Mouse (Mus musculus): ENCODE measurements around the gene Tfap2a. TPM values are rescaled to one million over a fixed set of nuclear protein-coding genes. Genes with fewer than 3 reads are reported as not detected.
A peak's percentile ranks its signal among the peaks of the same experiment; 100 is the strongest.

Gene Tfap2a
- polyA plus RNA-seq, 1 experiment from 2014 or later, result 6.5 TPM

DNA sequence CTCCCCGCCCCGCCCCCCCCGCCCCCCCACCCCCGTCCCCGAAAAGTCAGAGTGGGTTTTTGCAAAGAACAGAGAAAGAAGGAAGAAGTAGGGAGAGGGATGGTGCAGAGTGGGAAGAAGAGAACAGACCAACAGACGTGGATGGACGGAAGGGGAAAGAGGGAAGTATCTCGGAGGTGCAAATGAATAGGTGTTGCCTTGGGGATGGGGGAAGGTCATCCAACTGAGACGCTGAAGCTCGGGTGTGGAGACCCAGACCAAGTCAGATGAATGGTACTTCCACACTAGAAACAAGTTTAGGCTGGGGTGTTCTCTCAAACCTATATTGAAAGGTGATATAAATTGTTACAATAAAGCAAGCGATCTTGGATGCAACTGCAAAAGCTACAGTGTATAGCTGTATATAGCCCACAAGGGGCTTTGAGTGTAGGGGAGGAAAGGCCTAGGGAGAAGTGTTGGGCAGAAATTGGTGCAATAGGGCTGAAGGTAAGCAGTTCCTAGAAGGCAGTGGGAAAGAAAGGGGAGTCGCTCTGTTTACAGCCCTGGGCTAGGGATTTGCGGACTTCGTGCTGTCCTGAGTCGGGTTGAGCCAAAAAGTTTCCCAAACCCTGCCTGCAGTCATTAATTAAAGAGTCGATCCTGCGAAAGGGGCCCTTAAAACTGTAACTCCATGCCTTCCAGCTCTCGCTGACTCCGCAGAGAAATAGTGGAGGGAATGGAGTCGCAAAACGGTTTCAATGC lies 28.7 kb downstream of the Tfap2a start:
- peaks cover 22% of the 10 kb centered on the region for H3K4me1 ChIP-seq
- H3K27me3 ChIP-seq (replicated peaks), result peaks cover 77% of the 10 kb centered on the region
- peak overlapping the region; percentile 23 for H3K4me3 ChIP-seq (replicated peaks)
- peak overlapping the region; percentile 47 for H3K4me2 ChIP-seq
- H3K27ac ChIP-seq (replicated peaks), result no peak overlapping the region
- H3K36me3 ChIP-seq, result no peaks in the 10 kb centered on the region
- no peaks in the 10 kb centered on the region for H3K9me3 ChIP-seq (replicated peaks)
- 2% methylated on average over 21 of the region's 21 CpGs for whole genome bisulfite sequencing
- ATAC-seq (ENCODE audit: low FRiP score), result peak; percentile 12; the same call in 1 of the 2 replicates
- H3K9ac ChIP-seq (replicated peaks), result no peak overlapping the region

DNA sequence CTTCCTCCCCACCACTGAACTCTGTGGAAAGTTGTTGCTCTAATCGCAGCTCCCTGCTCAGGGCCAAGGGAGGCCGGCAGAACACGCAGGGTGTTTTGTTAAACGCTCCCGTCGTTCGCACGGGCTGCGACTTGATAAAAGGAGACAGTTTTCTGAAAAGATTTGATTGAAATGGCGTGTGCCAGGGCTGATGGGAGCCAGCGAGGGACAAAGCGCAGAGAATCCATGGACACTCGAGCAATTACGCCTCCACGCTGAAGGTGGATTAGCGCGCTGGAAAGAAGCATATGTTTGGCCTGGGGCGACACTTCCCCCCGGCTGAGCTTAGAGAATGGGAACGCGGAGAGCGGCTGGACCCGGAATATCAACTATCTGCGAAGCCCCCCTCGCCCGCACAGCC lies 29.3 kb downstream of the Tfap2a start:
- under 1% methylated on average over 26 of the region's 26 CpGs for WGBS
- peaks cover 74% of the 10 kb centered on the region for H3K27me3 ChIP-seq (replicated peaks)
- H3K9ac ChIP-seq (replicated peaks), result no peak overlapping the region
- ATAC-seq (ENCODE audit: low FRiP score), result peak; percentile 42; the same call in 1 of the 2 replicates
- peak overlapping the region; percentile 23 for H3K4me3 ChIP-seq (replicated peaks)
- peak overlapping the region; percentile 47 for H3K4me2 ChIP-seq
- no peak overlapping the region for H3K27ac ChIP-seq (replicated peaks)
- no peaks in the 10 kb centered on the region for H3K9me3 ChIP-seq (replicated peaks)
- no peaks in the 10 kb centered on the region for H3K36me3 ChIP-seq
- peaks cover 28% of the 10 kb centered on the region for H3K4me1 ChIP-seq

DNA sequence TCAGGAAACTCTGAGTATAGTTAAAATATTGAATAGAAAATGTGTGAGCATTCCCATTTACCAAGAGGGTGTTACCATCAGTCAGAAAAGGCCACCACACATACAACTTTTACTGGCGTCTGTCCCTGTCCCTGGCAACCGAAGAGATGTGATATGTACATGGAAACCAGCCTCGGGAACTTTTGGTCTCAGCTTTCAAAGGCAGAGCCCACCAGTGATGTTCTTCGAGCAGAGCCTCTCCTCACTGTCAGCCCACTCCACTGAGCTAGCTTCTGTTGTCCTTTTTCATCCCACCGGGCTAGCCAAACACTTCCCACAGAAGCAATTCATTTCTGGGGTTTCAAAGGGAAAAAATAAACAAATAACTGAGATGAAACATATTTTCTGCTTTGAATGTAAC lies 29.9 kb downstream of the Tfap2a start:
- Histone ChIP-seq H3K9me3 (replicated peaks) (no peaks in the 10 kb centered on the region), H3K36me3 (no peaks in the 10 kb centered on the region), H3K9ac (replicated peaks) (no peak overlapping the region), H3K4me1 (peaks cover 33% of the 10 kb centered on the region), H3K4me3 (replicated peaks) (no peak overlapping the region), H3K27me3 (replicated peaks) (peaks cover 73% of the 10 kb centered on the region), H3K4me2 (no peak overlapping the region), H3K27ac (replicated peaks) (no peak overlapping the region)
- no peak for ATAC-seq (ENCODE audit: low FRiP score)
- WGBS, result 12% methylated on average over 5 of the region's 5 CpGs

DNA sequence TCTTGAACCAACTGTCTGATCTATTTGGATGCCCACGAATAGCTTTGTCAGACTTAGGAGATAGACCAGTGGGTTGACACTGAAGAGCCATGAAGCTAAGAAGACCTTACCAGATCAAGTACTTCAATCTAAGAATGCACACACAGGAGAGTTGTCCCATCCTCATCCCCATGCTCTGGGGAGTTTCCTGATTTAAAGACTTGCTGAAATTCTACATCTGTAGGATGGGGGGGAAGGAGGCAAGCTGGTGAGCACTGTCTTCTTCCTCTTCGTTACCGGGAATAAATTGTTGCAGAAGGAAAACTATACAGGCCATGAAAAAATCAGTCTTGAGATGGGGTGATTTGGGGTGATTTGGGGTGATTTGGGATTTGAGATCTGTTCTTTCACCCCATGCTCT lies 30.5 kb downstream of the Tfap2a start:
- no peak for ATAC-seq (ENCODE audit: low FRiP score)
- no peaks in the 10 kb centered on the region for H3K36me3 ChIP-seq
- peaks cover 39% of the 10 kb centered on the region for H3K4me1 ChIP-seq
- no peak overlapping the region for H3K4me2 ChIP-seq
- peaks cover 76% of the 10 kb centered on the region for H3K27me3 ChIP-seq (replicated peaks)
- H3K9ac ChIP-seq (replicated peaks), result no peak overlapping the region
- H3K4me3 ChIP-seq (replicated peaks), result no peak overlapping the region
- H3K9me3 ChIP-seq (replicated peaks), result no peaks in the 10 kb centered on the region
- H3K27ac ChIP-seq (replicated peaks), result no peak overlapping the region
- 13% methylated on average over 3 of the region's 3 CpGs for WGBS

DNA sequence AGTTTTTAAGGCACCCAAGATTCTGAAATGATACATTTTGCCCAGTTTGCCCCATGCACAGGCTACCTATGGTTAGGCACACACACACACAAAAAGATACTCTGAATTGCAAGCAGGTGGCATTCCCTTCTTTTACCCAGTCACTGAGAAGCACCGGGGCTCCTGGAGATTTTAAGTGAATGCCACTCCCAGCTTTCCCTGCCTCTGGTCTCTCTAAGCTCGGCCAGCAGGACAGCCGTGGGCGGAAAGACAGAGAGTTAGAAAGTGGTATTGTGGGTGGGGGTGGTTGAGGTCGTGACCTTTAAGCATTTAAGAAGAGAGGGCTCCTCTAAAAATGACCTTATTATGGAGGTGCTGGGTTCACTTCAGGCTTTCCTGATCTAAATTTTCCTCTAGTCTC lies 31.6 kb downstream of the Tfap2a start:
- peaks cover 41% of the 10 kb centered on the region for H3K4me1 ChIP-seq
- H3K9me3 ChIP-seq (replicated peaks), result no peaks in the 10 kb centered on the region
- no peak overlapping the region for H3K27ac ChIP-seq (replicated peaks)
- no peaks in the 10 kb centered on the region for H3K36me3 ChIP-seq
- no peak overlapping the region for H3K4me3 ChIP-seq (replicated peaks)
- WGBS, result 7% methylated on average over 5 of the region's 5 CpGs
- H3K4me2 ChIP-seq, result no peak overlapping the region
- no peak for ATAC-seq (ENCODE audit: low FRiP score)
- H3K27me3 ChIP-seq (replicated peaks), result peaks cover 76% of the 10 kb centered on the region
- no peak overlapping the region for H3K9ac ChIP-seq (replicated peaks)

DNA sequence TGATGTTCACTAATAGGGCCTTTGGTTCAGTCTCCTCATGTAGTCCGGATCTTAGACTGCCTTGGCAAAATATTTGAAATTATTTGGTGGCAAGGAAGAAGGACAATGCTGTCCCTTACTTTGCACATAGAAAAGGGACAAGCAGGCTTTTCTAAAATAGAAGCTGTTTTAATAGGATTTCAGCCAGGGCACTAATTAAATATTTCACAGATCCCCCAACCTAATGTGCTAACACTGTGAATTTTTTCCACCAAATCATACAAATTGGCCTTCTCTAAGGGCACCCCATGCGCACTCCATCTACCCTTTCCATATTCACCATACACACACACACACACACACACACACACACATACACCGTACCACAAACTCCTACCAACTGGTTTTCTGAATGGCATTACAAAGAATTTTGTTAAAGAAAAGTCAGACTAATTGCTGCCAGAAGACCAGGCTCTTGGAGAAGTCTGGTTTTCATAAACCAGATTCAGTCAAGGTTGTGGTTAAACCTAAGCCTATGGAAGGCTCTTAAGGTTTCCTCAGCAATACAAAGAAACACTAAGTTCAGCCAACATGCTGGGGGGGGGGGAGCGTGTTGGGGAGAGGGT lies 32.3 kb downstream of the Tfap2a start:
- no peaks in the 10 kb centered on the region for H3K9me3 ChIP-seq (replicated peaks)
- no peak for ATAC-seq (ENCODE audit: low FRiP score)
- no peak overlapping the region for H3K4me3 ChIP-seq (replicated peaks)
- H3K27me3 ChIP-seq (replicated peaks), result peaks cover 73% of the 10 kb centered on the region
- H3K27ac ChIP-seq (replicated peaks), result no peak overlapping the region
- 20% methylated on average over 4 of the region's 4 CpGs for WGBS
- no peak overlapping the region for H3K9ac ChIP-seq (replicated peaks)
- no peaks in the 10 kb centered on the region for H3K36me3 ChIP-seq
- H3K4me2 ChIP-seq, result no peak overlapping the region
- H3K4me1 ChIP-seq, result peaks cover 41% of the 10 kb centered on the region

DNA sequence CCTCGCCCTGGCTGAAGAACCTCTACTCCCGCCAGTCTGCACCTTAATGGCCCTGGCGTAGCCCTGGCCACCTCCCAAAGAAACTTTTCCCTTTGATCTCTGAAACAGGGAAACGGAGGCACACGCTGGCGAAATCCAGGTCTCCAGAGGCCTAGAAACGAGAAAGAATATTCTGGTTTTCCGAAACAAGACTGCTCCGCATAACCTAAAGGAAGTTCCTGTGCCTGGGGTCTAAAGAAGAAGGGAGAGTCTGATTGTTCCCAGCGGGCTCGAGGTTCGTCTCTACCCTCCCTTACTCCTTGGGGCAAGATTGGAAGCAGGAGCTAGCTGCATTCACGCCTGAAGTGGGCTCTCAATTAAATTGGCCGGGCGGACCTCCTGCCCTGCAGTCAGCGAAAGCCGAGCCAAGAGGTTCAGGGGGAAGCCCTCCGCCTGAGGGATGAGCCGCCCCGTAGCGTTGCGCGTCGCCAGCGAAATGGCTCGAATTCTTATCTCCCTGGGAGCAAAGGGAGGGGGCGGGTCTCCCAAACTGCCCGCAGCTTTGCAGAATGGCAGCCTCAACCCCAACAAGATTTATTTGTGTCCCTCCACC lies 33.2 kb downstream of the Tfap2a start:
- Histone ChIP-seq H3K4me2 (peak overlapping the region; percentile 59), H3K9me3 (replicated peaks) (no peaks in the 10 kb centered on the region), H3K4me3 (replicated peaks) (peak overlapping the region; percentile 37), H3K36me3 (no peaks in the 10 kb centered on the region), H3K27ac (replicated peaks) (no peak overlapping the region), H3K27me3 (replicated peaks) (peaks cover 73% of the 10 kb centered on the region), H3K4me1 (peaks cover 38% of the 10 kb centered on the region), H3K9ac (replicated peaks) (no peak overlapping the region)
- 1% methylated on average over 28 of the region's 28 CpGs for WGBS
- no peak for ATAC-seq (ENCODE audit: low FRiP score)

DNA sequence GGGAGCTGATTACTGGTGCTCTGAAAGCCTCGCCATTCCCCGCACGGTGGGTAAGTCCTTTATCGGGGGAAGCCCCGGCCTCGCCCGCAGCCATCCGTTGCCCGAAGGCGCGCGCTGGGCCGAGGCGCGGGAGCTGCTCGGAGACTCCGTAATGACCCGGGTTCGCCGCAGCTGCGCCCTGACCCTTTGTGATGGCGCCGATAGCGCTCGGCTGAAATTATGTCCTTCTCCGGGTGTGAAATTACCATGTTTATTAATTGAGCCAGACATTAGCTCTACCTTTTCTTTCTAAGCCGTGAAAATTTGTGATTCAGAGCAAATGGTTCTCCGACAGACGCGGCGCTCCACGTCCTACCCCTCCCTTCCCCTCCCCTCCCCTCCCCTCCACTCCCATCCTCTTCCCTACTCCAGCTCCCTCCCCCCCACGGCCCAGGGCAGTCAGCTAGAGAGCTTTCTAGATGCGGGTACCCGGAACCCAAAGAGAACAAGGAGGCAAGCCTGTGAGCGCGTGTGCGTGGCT lies 34.1 kb downstream of the Tfap2a start:
- WGBS, result under 1% methylated on average over 38 of the region's 38 CpGs
- H3K36me3 ChIP-seq, result no peaks in the 10 kb centered on the region
- ATAC-seq (ENCODE audit: low FRiP score), result peak; percentile 64
- H3K27ac ChIP-seq (replicated peaks), result 0 out of 2 replicates have a peak overlapping the region, but pooled peaks have one; percentile 45
- peak overlapping the region; percentile 37 for H3K4me3 ChIP-seq (replicated peaks)
- H3K9ac ChIP-seq (replicated peaks), result 0 out of 2 replicates have a peak overlapping the region, but pooled peaks have one; percentile 20
- no peaks in the 10 kb centered on the region for H3K9me3 ChIP-seq (replicated peaks)
- peaks cover 30% of the 10 kb centered on the region for H3K4me1 ChIP-seq
- peak overlapping the region; percentile 59 for H3K4me2 ChIP-seq
- H3K27me3 ChIP-seq (replicated peaks), result peaks cover 74% of the 10 kb centered on the region

DNA sequence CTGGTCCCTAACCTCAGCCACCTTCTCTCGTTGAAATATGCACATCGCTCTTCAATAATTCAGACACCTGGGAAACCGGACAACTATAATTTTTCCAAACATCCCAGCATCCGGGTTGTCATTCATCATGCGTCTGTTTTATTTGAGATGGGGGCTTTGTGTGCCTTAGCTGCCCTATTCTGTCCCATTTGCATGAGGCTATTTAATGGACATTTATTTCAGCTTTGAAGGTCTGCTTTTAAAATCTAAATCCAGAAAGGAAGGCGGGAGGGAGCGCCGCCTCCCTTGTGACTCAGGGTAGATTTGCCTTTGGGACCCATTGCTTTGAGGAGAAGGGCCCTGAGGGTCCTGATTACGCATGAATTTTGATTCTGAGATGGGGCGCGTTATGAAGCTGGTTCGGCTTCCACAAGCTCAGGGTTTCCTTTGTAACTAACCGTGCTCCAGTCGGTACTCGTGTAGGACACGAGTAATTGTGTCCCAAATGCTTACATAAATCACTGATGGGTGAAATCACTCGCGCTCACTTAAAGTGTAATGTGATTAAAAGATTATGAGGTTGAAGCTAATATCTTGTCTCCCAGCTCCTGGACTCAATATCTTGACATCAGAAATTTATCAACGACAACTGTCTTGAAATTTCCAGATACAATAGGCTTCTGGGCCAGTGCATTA lies 34.9 kb downstream of the Tfap2a start:
- no peak overlapping the region for H3K4me3 ChIP-seq (replicated peaks)
- peaks cover 71% of the 10 kb centered on the region for H3K27me3 ChIP-seq (replicated peaks)
- H3K4me2 ChIP-seq, result peak overlapping the region; percentile 59; the same call in 1 of the 2 replicates
- no peaks in the 10 kb centered on the region for H3K9me3 ChIP-seq (replicated peaks)
- 2% methylated on average over 19 of the region's 19 CpGs for WGBS
- peaks cover 27% of the 10 kb centered on the region for H3K4me1 ChIP-seq
- H3K27ac ChIP-seq (replicated peaks), result no peak overlapping the region
- no peaks in the 10 kb centered on the region for H3K36me3 ChIP-seq
- no peak overlapping the region for H3K9ac ChIP-seq (replicated peaks)
- ATAC-seq (ENCODE audit: low FRiP score), result no peak

DNA sequence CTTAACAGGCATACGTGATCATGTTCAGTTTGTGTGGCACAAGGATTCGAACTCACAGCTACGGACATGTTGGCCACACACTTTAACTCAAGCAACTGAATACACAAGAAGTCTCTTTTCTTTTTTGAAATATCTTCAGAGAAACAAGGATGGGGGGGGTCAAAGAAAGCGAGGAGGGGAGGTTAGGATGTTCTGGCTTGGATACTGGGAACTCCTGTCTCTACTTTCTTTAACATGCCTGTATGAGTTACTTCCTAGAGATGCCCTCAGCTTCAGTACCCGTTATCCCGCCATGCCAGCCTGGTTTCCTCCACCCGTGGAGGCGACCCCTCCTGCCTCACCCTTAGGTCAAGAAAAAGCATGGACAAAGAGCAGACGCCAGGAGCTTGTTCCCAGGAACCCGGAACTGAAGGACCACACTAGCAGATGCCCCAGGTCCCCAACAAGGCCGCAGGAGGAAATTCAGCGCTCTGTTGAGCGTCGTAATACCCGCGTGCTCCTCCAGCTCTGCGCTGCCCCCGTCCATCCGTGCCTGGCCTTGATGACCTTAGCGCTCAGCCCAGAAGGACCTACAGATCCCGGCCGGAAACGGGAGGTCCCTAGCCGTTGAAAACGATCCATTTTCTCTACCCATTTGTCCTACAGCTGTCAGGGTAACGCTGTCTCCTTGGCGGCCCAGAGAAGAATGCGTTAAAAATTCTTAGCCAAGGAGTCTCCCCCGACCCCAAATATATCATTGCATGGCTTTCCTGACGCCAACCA lies 35.6 kb downstream of the Tfap2a start:
- no peaks in the 10 kb centered on the region for H3K9me3 ChIP-seq (replicated peaks)
- peaks cover 64% of the 10 kb centered on the region for H3K27me3 ChIP-seq (replicated peaks)
- ATAC-seq (ENCODE audit: low FRiP score), result no peak
- H3K4me3 ChIP-seq (replicated peaks), result no peak overlapping the region
- H3K36me3 ChIP-seq, result no peaks in the 10 kb centered on the region
- H3K27ac ChIP-seq (replicated peaks), result no peak overlapping the region
- WGBS, result 6% methylated on average over 30 of the region's 30 CpGs
- H3K4me2 ChIP-seq, result no peak overlapping the region
- H3K9ac ChIP-seq (replicated peaks), result no peak overlapping the region
- peaks cover 27% of the 10 kb centered on the region for H3K4me1 ChIP-seq

DNA sequence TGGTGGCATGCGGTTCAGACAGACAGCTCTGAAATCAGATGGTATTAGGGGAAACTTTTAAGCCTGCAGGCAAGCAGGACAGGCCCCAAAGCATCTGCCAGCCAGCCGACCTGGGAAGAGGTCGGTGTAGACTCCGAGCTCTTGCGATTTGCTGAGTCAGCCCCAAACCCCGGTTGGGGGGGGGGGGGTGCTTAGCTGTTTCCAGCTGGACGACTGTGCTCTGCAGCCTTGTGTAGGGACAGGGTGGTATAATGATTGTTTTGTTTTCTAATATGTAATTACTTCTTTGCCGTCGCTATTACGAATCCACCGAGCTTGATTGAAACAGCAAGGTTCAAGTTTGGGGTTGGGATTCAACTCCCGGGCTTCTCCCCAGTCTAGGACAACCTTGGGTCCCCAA lies 36.5 kb downstream of the Tfap2a start:
- Histone ChIP-seq H3K4me2 (no peak overlapping the region), H3K4me1 (peaks cover 27% of the 10 kb centered on the region), H3K36me3 (no peaks in the 10 kb centered on the region), H3K27me3 (replicated peaks) (peaks cover 56% of the 10 kb centered on the region), H3K9me3 (replicated peaks) (no peaks in the 10 kb centered on the region), H3K9ac (replicated peaks) (no peak overlapping the region), H3K27ac (replicated peaks) (no peak overlapping the region), H3K4me3 (replicated peaks) (no peak overlapping the region)
- no peak for ATAC-seq (ENCODE audit: low FRiP score)
- WGBS, result 5% methylated on average over 12 of the region's 12 CpGs

All from neural tube, embryonic 15.5 days (tissue).